Mouse (Mus musculus) adrenal gland (tissue): ENCODE measurements at regions not wholly inside any gene's neighbourhood (a gene's known extent, or its start where the extent isn't known, plus 50 kb on each side); places are given as distances from the start of the nearest gene placed in this dataset.

Experiments used
- intact Hi-C: fragments of 180-260 bp; cut with DNase I; formaldehyde crosslinking; loops from one replicate; pipeline ENCODE4 v1.15.1; 2025

DNA sequence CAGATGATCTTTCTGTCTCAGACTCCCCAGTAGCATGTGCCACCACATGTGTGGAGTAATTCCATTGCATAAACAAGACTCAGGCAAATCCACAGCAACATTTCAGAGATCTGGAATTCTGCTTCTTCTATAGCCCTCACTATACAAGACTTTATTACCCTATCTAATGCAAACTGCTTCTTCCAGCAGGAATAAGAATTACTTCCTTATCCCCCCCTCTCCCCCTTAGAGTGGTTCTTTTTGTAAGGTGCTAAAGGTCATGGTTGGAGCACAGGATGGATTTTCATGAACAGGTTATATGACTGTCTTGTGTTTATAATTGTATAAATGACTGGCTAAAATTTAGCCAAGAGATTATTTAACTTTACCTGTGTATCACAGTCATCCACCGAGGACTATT is 5037.4 kb downstream of the 9330182O14Rik start:
- intact Hi-C loops: no loop called here

DNA sequence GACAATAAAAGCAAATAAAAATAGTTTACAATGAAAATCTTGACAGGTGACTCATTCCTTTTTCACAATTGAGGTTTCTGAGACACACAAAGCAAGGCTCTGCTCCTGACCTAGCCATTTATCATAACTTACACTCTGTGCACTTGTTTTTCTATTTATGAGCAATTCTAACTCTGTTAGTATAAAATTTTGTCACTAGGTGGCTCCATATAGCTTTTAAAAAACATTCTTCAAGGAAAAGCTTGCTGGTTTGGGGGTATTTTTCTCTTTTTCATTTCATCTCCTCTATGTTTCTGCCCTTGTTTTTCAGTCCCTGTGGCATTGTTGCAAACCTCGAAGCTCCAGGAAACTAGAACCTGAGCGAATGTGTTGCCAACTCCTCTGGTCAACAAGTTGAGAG is 5044.2 kb downstream of the 9330182O14Rik start:
- intact Hi-C loops: loop anchor here (5.0 kb wide), 1 partner anchor 584 kb away; no protein-coding TSS in a partner anchor

DNA sequence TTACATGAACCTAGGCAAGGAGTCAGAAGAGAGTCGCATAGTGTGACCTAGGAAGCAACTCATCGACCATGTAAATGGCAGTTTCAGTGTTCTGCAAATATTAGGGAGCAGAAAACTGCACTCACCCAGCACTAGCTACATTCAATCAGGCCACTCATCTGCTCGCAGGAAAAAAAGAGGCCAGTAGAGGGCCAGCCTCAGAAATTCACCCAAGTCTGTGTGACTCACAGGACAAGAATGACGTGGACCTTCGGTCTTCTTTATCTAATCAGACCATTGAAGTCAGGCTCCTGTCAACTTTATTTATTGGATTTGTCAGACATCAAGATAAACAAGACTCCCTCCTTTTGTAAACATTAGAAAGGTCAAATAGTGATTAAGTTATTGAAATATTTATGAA is 5046.0 kb downstream of the 9330182O14Rik start:
- intact Hi-C loops: no loop called here
